ENCODE assay signal across 8 mouse cellular contexts in the genomic region with DNA sequence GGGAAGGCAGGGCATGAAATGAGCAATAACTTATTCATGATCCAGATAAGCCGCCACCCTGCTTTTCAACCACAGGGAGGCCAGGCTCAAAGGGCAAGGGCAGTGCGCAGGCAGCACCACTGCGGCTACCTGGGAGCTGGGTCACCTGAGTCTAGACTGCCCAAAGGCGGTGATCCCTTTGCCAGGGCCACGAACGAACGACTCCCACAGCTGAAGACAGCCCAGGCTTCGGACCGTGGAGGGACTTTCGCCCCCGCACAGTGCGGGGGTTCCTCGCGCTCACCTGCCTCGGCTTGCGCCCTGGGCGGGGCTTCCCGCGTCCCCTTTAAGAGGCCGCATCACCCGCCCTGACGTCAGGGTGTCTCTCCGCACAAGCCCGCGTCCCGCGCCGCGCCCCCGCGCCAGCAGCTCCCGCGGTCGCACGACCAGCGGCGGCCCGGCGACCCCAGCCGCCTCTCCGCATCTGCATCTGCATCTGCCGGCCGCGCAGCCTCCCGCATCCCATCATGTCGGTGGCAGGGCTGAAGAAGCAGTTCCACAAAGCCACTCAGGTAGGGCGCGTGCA. TPM values are rescaled to one million over a fixed set of nuclear protein-coding genes. Genes with fewer than 3 reads are reported as not detected.
A peak's percentile ranks its signal among the peaks of the same experiment; 100 is the strongest.
DNase-seq lines count a peak whose midpoint lies in the region; ATAC-seq and TF ChIP-seq lines count a peak whose summit lies in the region.

A gene (plus strand): TSS at position 56 of the 565 bp plus-strand sequence.

- peaks cover 6% of the 10 kb centered on the region for H3K4me1 ChIP-seq in forebrain, embryonic 16.5 days (replicated peaks; ENCODE audit: control insufficient read depth, insufficient read depth, low read length)
- H3K4me1 ChIP-seq in hindbrain, postnatal 0 days (ENCODE audit: insufficient read depth, low read length): peaks cover 3% of the 10 kb centered on the region
- 0 out of 2 replicates have a peak, but pooled peaks cover 2% of the 10 kb centered on the region for H3K4me1 ChIP-seq in stomach, embryonic 14.5 days (ENCODE audit: control insufficient read depth, insufficient read depth, low read length)

- H3K4me3 ChIP-seq in forebrain, embryonic 16.5 days (replicated peaks; ENCODE audit: low read length): peak within 1 kb of the TSS; percentile 85
- H3K4me3 ChIP-seq in hindbrain, postnatal 0 days (ENCODE audit: low read length): peak within 1 kb of the TSS; percentile 79
- H3K4me3 ChIP-seq in stomach, embryonic 14.5 days (ENCODE audit: low read depth, low read length): peak within 1 kb of the TSS; percentile 74

- peak; percentile 52 for TF ChIP-seq CTCF in hindbrain, postnatal 0 days (IDR thresholded peaks at IDR 0.05; ENCODE audit: low read depth)

- under 1% methylated on average over 48 of the region's 48 CpGs for whole genome bisulfite sequencing in forebrain, embryonic 16.5 days
- 2% methylated on average over 48 of the region's 48 CpGs for WGBS in hindbrain, postnatal 0 days
- WGBS in stomach, embryonic 14.5 days: under 1% methylated on average over 48 of the region's 48 CpGs

- peak within 1 kb of the TSS; percentile 90 for H3K9ac ChIP-seq in forebrain, embryonic 16.5 days (replicated peaks; ENCODE audit: low read depth, low read length)
- peak within 1 kb of the TSS; percentile 70 for H3K9ac ChIP-seq in hindbrain, postnatal 0 days (replicated peaks; ENCODE audit: low read length)
- peak within 1 kb of the TSS; percentile 34 for H3K9ac ChIP-seq in stomach, embryonic 14.5 days (replicated peaks; ENCODE audit: low read depth, low read length)

- H3K4me2 ChIP-seq in forebrain, embryonic 16.5 days (ENCODE audit: low read length): peak within 1 kb of the TSS; percentile 94
- H3K4me2 ChIP-seq in hindbrain, postnatal 0 days (ENCODE audit: low read depth, low read length): peak within 1 kb of the TSS; percentile 91
- H3K4me2 ChIP-seq in stomach, embryonic 14.5 days (replicated peaks; ENCODE audit: low read depth, low read length): peak within 1 kb of the TSS; percentile 97

- H3K27ac ChIP-seq in forebrain, embryonic 16.5 days (ENCODE audit: low read length): peak within 1 kb of the TSS; percentile 84
- H3K27ac ChIP-seq in hindbrain, postnatal 0 days: peak within 1 kb of the TSS; percentile 86
- H3K27ac ChIP-seq in stomach, embryonic 14.5 days (ENCODE audit: low read length): no peak within 1 kb of the TSS

- no peaks in the 10 kb centered on the region for H3K36me3 ChIP-seq in forebrain, embryonic 16.5 days (ENCODE audit: control insufficient read depth, insufficient read depth)
- no peaks in the 10 kb centered on the region for H3K36me3 ChIP-seq in hindbrain, postnatal 0 days (ENCODE audit: insufficient read depth, low read length)
- no peaks in the 10 kb centered on the region for H3K36me3 ChIP-seq in stomach, embryonic 14.5 days (ENCODE audit: control insufficient read depth, insufficient read depth, low read length)

- peaks cover 9% of the 10 kb centered on the region for H3K27me3 ChIP-seq in forebrain, embryonic 16.5 days (replicated peaks; ENCODE audit: control insufficient read depth, insufficient read depth, low read length)
- H3K27me3 ChIP-seq in hindbrain, postnatal 0 days (ENCODE audit: insufficient read depth, low read length): no peaks in the 10 kb centered on the region
- peaks cover 10% of the 10 kb centered on the region; the same call in 1 of the 2 replicates for H3K27me3 ChIP-seq in stomach, embryonic 14.5 days (ENCODE audit: control insufficient read depth, insufficient read depth, low read length)

- peak; percentile 85 for DNase-seq in R1 (ENCODE audit: low read depth, low spot score)
- DNase-seq in cerebellum, adult 11 months: peak; percentile 88
- DNase-seq in hindbrain, postnatal 0 days (ENCODE audit: low spot score): peak; percentile 90
- DNase-seq in left cerebral cortex, adult 8-10 months (ENCODE audit: low spot score in 2 of 2): peak; percentile 75 to 76
- DNase-seq in spleen, adult 12 weeks (ENCODE audit: low spot score): no peak

- no peaks in the 10 kb centered on the region for H3K9me3 ChIP-seq in forebrain, embryonic 16.5 days (ENCODE audit: control insufficient read depth, low read length)
- H3K9me3 ChIP-seq in hindbrain, postnatal 0 days (ENCODE audit: low read length): no peaks in the 10 kb centered on the region
- no peaks in the 10 kb centered on the region for H3K9me3 ChIP-seq in stomach, embryonic 14.5 days (ENCODE audit: control insufficient read depth, low read depth, low read length)

- peak; percentile 87 for ATAC-seq in forebrain, embryonic 16.5 days
- ATAC-seq in hindbrain, postnatal 0 days: peak; percentile 93
- 0 out of 2 replicates have a peak, but pooled peaks have one; percentile 17 for ATAC-seq in megakaryocyte progenitor cell, adult 5-6 weeks (replicated peaks; ENCODE audit: poor library complexity)
- peak; percentile 85 for ATAC-seq in stomach, embryonic 14.5 days (ENCODE audit: insufficient number of reproducible peaks, insufficient read depth, low FRiP score, low read depth)

RNA-seq across cellular contexts. Expression of the gene that starts here (rescaled TPM):
- polyA plus RNA-seq in forebrain, embryonic 16.5 days (2015; fragmentation: Nextera tagmentation; extraction: Ambion mirVana): 104 TPM in 2 replicates
- 41.9 and 44.7 TPM in 2 replicates for total RNA-seq in hindbrain, postnatal 0 days (2014; rRNA removed)
- polyA plus RNA-seq in hindbrain, postnatal 0 days (2015; fragmentation: Nextera tagmentation; extraction: Ambion mirVana): 119 and 129 TPM in 2 replicates
- 100 to 1,000 TPM; 244 to 263 (median 250) TPM for total RNA-seq in left cerebral cortex, adult 8-10 months (2022)
- total RNA-seq in megakaryocyte progenitor cell, adult 5-6 weeks (2015): not detected in 2 replicates
- total RNA-seq in megakaryocyte progenitor cell, adult 5-6 weeks (2017): not detected in 2 replicates
- 11.2 and 13.6 TPM in 2 replicates for polyA plus RNA-seq in stomach, embryonic 14.5 days (2014; fragmentation: Nextera tagmentation; extraction: Ambion mirVana)

Comparison
In these comparisons a context has a peak if more than half of its experiments do, and no peak if none do; other contexts are left out.
1. RNA of the gene that starts here (total RNA-seq): 244 to 263 TPM in left cerebral cortex, adult 8-10 months and 41.9 to 44.7 TPM in hindbrain, postnatal 0 days; not detected in megakaryocyte progenitor cell, adult 5-6 weeks; every median in the first group is over 10 times any median in the second.
2. Peak in ATAC-seq in megakaryocyte progenitor cell, adult 5-6 weeks; RNA of the gene not detected or under 1 TPM.
3. ATAC-seq: peak in every context shown above with its lines; median percentile 93 in hindbrain, postnatal 0 days; 87 in forebrain, embryonic 16.5 days; 85 in stomach, embryonic 14.5 days; 17 in megakaryocyte progenitor cell, adult 5-6 weeks.
4. H3K9ac ChIP-seq: peak in every context shown above with its lines; median percentile 90 in forebrain, embryonic 16.5 days; 70 in hindbrain, postnatal 0 days; 34 in stomach, embryonic 14.5 days.
5. Peak in every context shown above with its lines, with median percentiles within 50 percentile points of each other: H3K4me2 ChIP-seq and H3K4me3 ChIP-seq.